Mouse (Mus musculus) heart, embryonic 15.5 days (tissue): ENCODE measurements around the gene Mgrn1. TPM values are rescaled to one million over a fixed set of nuclear protein-coding genes. Genes with fewer than 3 reads are reported as not detected.
A peak's percentile ranks its signal among the peaks of the same experiment; 100 is the strongest.

Source experiments
- ATAC-seq: fragments of 200-750 bp; cut with Nextera tagmentation; replicated peaks from 2 replicates; pipeline ENCODE4 v1.8.0; 2017; ENCODE audit warnings: low read depth, moderate TSS enrichment; ENCODE audit not compliant: insufficient number of reproducible peaks, insufficient read depth, low FRiP score
- H3K27ac ChIP-seq: fragments of 300-500 bp; sonication (generic); 2 replicates; pipeline ENCODE4 v1.5.1; 2015; ENCODE audit warnings: mild to moderate bottlenecking, inconsistent platforms
- H3K27me3 ChIP-seq: fragments of 300-500 bp; sonication (generic); 2 replicates; pipeline ENCODE4 v1.6.1; 2015; ENCODE audit warnings: inconsistent platforms
- H3K36me3 ChIP-seq: fragments of 300-500 bp; sonication (generic); 2 replicates; pipeline ENCODE4 v1.6.1; 2015; ENCODE audit warnings: mild to moderate bottlenecking, inconsistent platforms
- H3K4me1 ChIP-seq: fragments of 300-500 bp; sonication (generic); replicated peaks from 2 replicates; pipeline ENCODE4 v1.6.1; 2015; ENCODE audit warnings: inconsistent platforms
- H3K4me2 ChIP-seq: fragments of 300-500 bp; sonication (generic); 2 replicates; pipeline ENCODE4 v1.6.1; 2015; ENCODE audit warnings: inconsistent platforms, mild to moderate bottlenecking, moderate library complexity
- H3K4me3 ChIP-seq: fragments of 300-500 bp; sonication (generic); 2 replicates; pipeline ENCODE4 v1.5.1; 2015; ENCODE audit warnings: mild to moderate bottlenecking, inconsistent platforms
- H3K9ac ChIP-seq: fragments of 300-500 bp; sonication (generic); 2 replicates; pipeline ENCODE4 v1.6.1; 2015; ENCODE audit warnings: mild to moderate bottlenecking, inconsistent platforms
- H3K9me3 ChIP-seq: fragments of 300-500 bp; sonication (generic); replicated peaks from 2 replicates; pipeline ENCODE4 v1.6.1; 2016; ENCODE audit warnings: inconsistent platforms
- WGBS: fragments of 180-500 bp; shearing (Covaris S2); methylation state at CpG from one replicate; pipeline ENCODE4 v1.1.7; 2015; ENCODE audit warnings: mixed read lengths; 5-methylcytosine and 5-hydroxymethylcytosine counted together
- polyA plus RNA-seq: library from polyadenylated mRNA; unstranded; fragments of >200 nt; fragmentation: Nextera tagmentation; extraction: Ambion mirVana; gene quantifications from 2 replicates; pipeline ENCODE4 v1.2.1, GENCODE M21; 2015

Mgrn1 gene
- polyA plus RNA-seq, 1 experiment from 2014 or later: 101 TPM

GRCm38 (mm10) chr16:4910758-4911157 lies 24.7 kb downstream of the Mgrn1 start:
- Histone ChIP-seq H3K36me3 (peaks cover 62% of the 10 kb centered on the region), H3K9me3 (no peaks in the 10 kb centered on the region), H3K27ac (no peak overlapping the region), H3K27me3 (no peaks in the 10 kb centered on the region), H3K4me2 (no peak overlapping the region), H3K4me3 (no peak overlapping the region), H3K9ac (no peak overlapping the region), H3K4me1 (peaks cover 19% of the 10 kb centered on the region)
- ATAC-seq: no peak
- WGBS: 94% methylated on average over 8 of the region's 8 CpGs

GRCm38 (mm10) chr16:4912074-4912648 lies 26.1 kb downstream of the Mgrn1 start:
- no peak overlapping the region for H3K9ac ChIP-seq
- peak overlapping the region; percentile 80 for H3K27ac ChIP-seq
- no peaks in the 10 kb centered on the region for H3K27me3 ChIP-seq
- no peak overlapping the region for H3K4me3 ChIP-seq
- H3K4me1 ChIP-seq: peaks cover 23% of the 10 kb centered on the region
- WGBS: 76% methylated on average over 10 of the region's 10 CpGs
- ATAC-seq: no peak
- no peak overlapping the region for H3K4me2 ChIP-seq
- H3K9me3 ChIP-seq: no peaks in the 10 kb centered on the region
- H3K36me3 ChIP-seq: peaks cover 73% of the 10 kb centered on the region

- 62% methylated on average over 11 of the region's 11 CpGs for WGBS
- peak overlapping the region; percentile 39; the same call in 1 of the 2 replicates for H3K4me2 ChIP-seq
- H3K27ac ChIP-seq: peak overlapping the region; percentile 80
- no peak overlapping the region for H3K9ac ChIP-seq
- H3K27me3 ChIP-seq: no peaks in the 10 kb centered on the region
- peaks cover 69% of the 10 kb centered on the region for H3K36me3 ChIP-seq
- 0 out of 2 replicates have a peak, but pooled peaks have one; percentile 6 for ATAC-seq
- no peak overlapping the region for H3K4me3 ChIP-seq
- H3K4me1 ChIP-seq: peaks cover 23% of the 10 kb centered on the region
- no peaks in the 10 kb centered on the region for H3K9me3 ChIP-seq
Observed at GRCm38 (mm10) chr16:4912907-4913782, 27.1 kb downstream of the Mgrn1 start.

GRCm38 (mm10) chr16:4913783-4914735 lies 28.0 kb downstream of the Mgrn1 start:
- 29% methylated on average over 12 of the region's 12 CpGs for WGBS
- H3K36me3 ChIP-seq: peaks cover 70% of the 10 kb centered on the region
- H3K4me2 ChIP-seq: peak overlapping the region; percentile 39; the same call in 1 of the 2 replicates
- H3K27me3 ChIP-seq: no peaks in the 10 kb centered on the region
- H3K4me3 ChIP-seq: no peak overlapping the region
- H3K4me1 ChIP-seq: peaks cover 23% of the 10 kb centered on the region
- no peaks in the 10 kb centered on the region for H3K9me3 ChIP-seq
- H3K27ac ChIP-seq: peak overlapping the region; percentile 80
- ATAC-seq: peak; percentile 67
- no peak overlapping the region for H3K9ac ChIP-seq

- Histone ChIP-seq H3K4me1 (peaks cover 23% of the 10 kb centered on the region), H3K27me3 (no peaks in the 10 kb centered on the region), H3K4me3 (no peak overlapping the region), H3K4me2 (no peak overlapping the region), H3K9ac (no peak overlapping the region), H3K36me3 (peaks cover 60% of the 10 kb centered on the region), H3K9me3 (no peaks in the 10 kb centered on the region), H3K27ac (no peak overlapping the region)
- no peak for ATAC-seq
- 55% methylated on average over 3 of the region's 3 CpGs for WGBS
Observed at GRCm38 (mm10) chr16:4915931-4916330, 29.9 kb downstream of the Mgrn1 start.

GRCm38 (mm10) chr16:4916608-4917007 lies 30.6 kb downstream of the Mgrn1 start:
- Histone ChIP-seq H3K9me3 (no peaks in the 10 kb centered on the region), H3K36me3 (peaks cover 53% of the 10 kb centered on the region), H3K27ac (no peak overlapping the region), H3K27me3 (no peaks in the 10 kb centered on the region), H3K9ac (no peak overlapping the region), H3K4me1 (peaks cover 23% of the 10 kb centered on the region), H3K4me3 (no peak overlapping the region), H3K4me2 (no peak overlapping the region)
- 84% methylated on average over 2 of the region's 2 CpGs for WGBS
- no peak for ATAC-seq

- Histone ChIP-seq H3K4me2 (no peak overlapping the region), H3K27ac (0 out of 2 replicates have a peak overlapping the region, but pooled peaks have one; percentile 31), H3K36me3 (peaks cover 72% of the 10 kb centered on the region), H3K4me1 (peaks cover 6% of the 10 kb centered on the region; the same call in 1 of the 2 replicates), H3K9me3 (no peaks in the 10 kb centered on the region), H3K4me3 (no peak overlapping the region), H3K9ac (no peak overlapping the region), H3K27me3 (no peaks in the 10 kb centered on the region)
- ATAC-seq: no peak
- WGBS: 65% methylated on average over 4 of the region's 4 CpGs
Observed at GRCm38 (mm10) chr16:4920556-4920955, 34.5 kb downstream of the Mgrn1 start.

- H3K27me3 ChIP-seq: no peaks in the 10 kb centered on the region
- no peaks in the 10 kb centered on the region for H3K4me1 ChIP-seq
- peaks cover 74% of the 10 kb centered on the region for H3K36me3 ChIP-seq
- 85% methylated on average over 6 of the region's 6 CpGs for WGBS
- no peaks in the 10 kb centered on the region for H3K9me3 ChIP-seq
- H3K9ac ChIP-seq: no peak overlapping the region
- H3K27ac ChIP-seq: no peak overlapping the region
- no peak overlapping the region for H3K4me3 ChIP-seq
- no peak overlapping the region for H3K4me2 ChIP-seq
- ATAC-seq: no peak
Observed at GRCm38 (mm10) chr16:4922481-4922880, 36.4 kb downstream of the Mgrn1 start.

GRCm38 (mm10) chr16:4923996-4924395 lies 37.9 kb downstream of the Mgrn1 start:
- H3K36me3 ChIP-seq: peaks cover 83% of the 10 kb centered on the region
- H3K9ac ChIP-seq: no peak overlapping the region
- H3K4me1 ChIP-seq: no peaks in the 10 kb centered on the region
- no peaks in the 10 kb centered on the region for H3K9me3 ChIP-seq
- H3K4me2 ChIP-seq: no peak overlapping the region
- H3K27ac ChIP-seq: no peak overlapping the region
- no peak for ATAC-seq
- H3K27me3 ChIP-seq: no peaks in the 10 kb centered on the region
- WGBS: 92% methylated on average over 5 of the region's 5 CpGs
- no peak overlapping the region for H3K4me3 ChIP-seq

- Histone ChIP-seq H3K4me1 (peaks cover 10% of the 10 kb centered on the region), H3K9ac (no peak overlapping the region), H3K27me3 (no peaks in the 10 kb centered on the region), H3K36me3 (peaks cover 98% of the 10 kb centered on the region), H3K4me2 (no peak overlapping the region), H3K4me3 (no peak overlapping the region), H3K9me3 (no peaks in the 10 kb centered on the region), H3K27ac (no peak overlapping the region)
- ATAC-seq: no peak
- 92% methylated on average over 7 of the region's 7 CpGs for WGBS
Observed at GRCm38 (mm10) chr16:4927967-4928366, 41.9 kb downstream of the Mgrn1 start.

GRCm38 (mm10) chr16:4928474-4928873 lies 42.4 kb downstream of the Mgrn1 start:
- H3K4me2 ChIP-seq: no peak overlapping the region
- H3K27me3 ChIP-seq: no peaks in the 10 kb centered on the region
- H3K4me3 ChIP-seq: no peak overlapping the region
- H3K36me3 ChIP-seq: peaks cover 98% of the 10 kb centered on the region
- H3K9me3 ChIP-seq: no peaks in the 10 kb centered on the region
- no peak overlapping the region for H3K27ac ChIP-seq
- ATAC-seq: no peak
- no peak overlapping the region for H3K9ac ChIP-seq
- WGBS: 70% methylated on average over 2 of the region's 2 CpGs
- peaks cover 10% of the 10 kb centered on the region for H3K4me1 ChIP-seq
